Mouse (Mus musculus): ENCODE data around the gene Gm11037. TPM values are rescaled to one million over a fixed set of nuclear protein-coding genes. Genes with fewer than 3 reads are reported as not detected.

Gm11037 gene
- polyA plus RNA-seq (2011; ENCODE audit: insufficient read depth, insufficient read length, low read depth, missing spikeins): not detected in 2 replicates

DNA sequence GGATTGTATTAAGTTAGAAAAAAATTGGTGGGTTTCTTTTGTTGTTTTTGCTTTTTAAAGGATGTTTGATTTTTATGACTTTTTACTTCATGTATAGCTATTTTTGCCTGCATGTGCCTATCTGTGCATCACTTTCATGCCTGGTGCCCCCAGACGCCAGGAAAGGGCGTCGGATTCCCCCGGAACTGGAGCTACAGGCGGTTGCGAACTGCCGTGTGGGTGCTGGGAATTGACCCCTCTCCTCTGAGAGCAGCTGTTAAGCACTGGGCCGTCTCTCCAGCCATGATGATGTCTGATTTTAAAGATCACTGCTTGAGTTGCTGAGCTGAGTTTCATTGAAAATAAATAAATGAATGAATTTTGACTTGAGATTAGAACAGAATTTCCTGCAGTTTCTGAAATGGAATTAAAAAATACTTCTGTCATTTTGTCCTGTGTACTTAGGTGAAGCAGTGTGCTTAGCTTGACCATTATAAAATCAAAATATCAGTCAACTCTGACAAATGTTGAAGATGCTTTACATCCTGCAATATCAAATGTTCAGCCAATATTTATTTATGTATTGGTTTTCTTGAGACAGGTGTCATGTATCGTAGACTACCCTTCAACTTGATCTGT is at the start of gene Gm11037:
Gene Gm11037 (plus strand): TSS at position 568 of the 618 bp plus-strand sequence.
- Histone ChIP-seq H3K27ac (ENCODE audit: insufficient read depth, low read length) (no peak within 1 kb of the TSS), H3K36me3 (ENCODE audit: control insufficient read depth, insufficient read depth, low read length, poor library complexity, severe bottlenecking) (no peaks in the 10 kb centered on the region), H3K9ac (ENCODE audit: low read depth, poor library complexity, severe bottlenecking) (no peak within 1 kb of the TSS), H3K4me3 (ENCODE audit: low read depth, low read length) (no peak within 1 kb of the TSS), H3K4me1 (ENCODE audit: control insufficient read depth, insufficient read depth, low read length) (no peaks in the 10 kb centered on the region), H3K9me3 (replicated peaks; ENCODE audit: control insufficient read depth, insufficient read depth, low read length, poor library complexity, severe bottlenecking) (no peaks in the 10 kb centered on the region), H3K27me3 (ENCODE audit: control insufficient read depth, insufficient read depth, low read length, poor library complexity, severe bottlenecking) (no peaks in the 10 kb centered on the region; the same call in 1 of the 2 replicates)
- no peak for TF ChIP-seq EP300 (IDR thresholded peaks at IDR 0.05; ENCODE audit: insufficient read depth, low read depth, low read length)
- TF ChIP-seq POLR2A (IDR thresholded peaks at IDR 0.05; ENCODE audit: insufficient read depth, low read length): no peak
- TF ChIP-seq CTCF (IDR thresholded peaks at IDR 0.05; ENCODE audit: low read depth, low read length): no peak

DNA sequence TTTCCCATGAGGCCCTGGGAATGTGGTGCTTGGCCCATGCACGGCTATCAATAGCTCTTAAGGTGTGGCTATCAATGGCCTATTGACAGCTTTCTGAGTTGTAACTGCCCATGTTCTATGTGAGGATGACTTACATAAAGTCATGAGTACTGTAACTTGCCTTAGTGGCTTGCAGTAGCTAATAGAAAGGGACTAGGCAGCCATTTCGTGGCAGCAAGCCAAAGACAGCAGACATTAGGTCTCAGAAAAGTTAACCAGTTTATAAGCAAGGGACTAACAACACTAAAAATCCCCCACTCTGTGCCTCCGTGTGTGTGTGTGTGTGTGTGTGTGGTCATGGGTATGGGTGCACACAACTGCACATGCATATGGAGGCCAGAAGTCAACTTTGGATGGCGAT is 49.1 kb upstream of the Gm11037 start:
- Histone ChIP-seq H3K36me3 (ENCODE audit: control insufficient read depth, insufficient read depth, low read length, poor library complexity, severe bottlenecking) (no peaks in the 10 kb centered on the region), H3K27me3 (ENCODE audit: control insufficient read depth, insufficient read depth, low read length, poor library complexity, severe bottlenecking) (no peaks in the 10 kb centered on the region), H3K4me3 (ENCODE audit: low read depth, low read length) (no peak overlapping the region), H3K4me1 (ENCODE audit: control insufficient read depth, insufficient read depth, low read length) (no peaks in the 10 kb centered on the region), H3K9ac (ENCODE audit: low read depth, poor library complexity, severe bottlenecking) (no peak overlapping the region), H3K27ac (ENCODE audit: insufficient read depth, low read length) (no peak overlapping the region), H3K9me3 (replicated peaks; ENCODE audit: control insufficient read depth, insufficient read depth, low read length, poor library complexity, severe bottlenecking) (no peaks in the 10 kb centered on the region)
- no peak for TF ChIP-seq CTCF (IDR thresholded peaks at IDR 0.05; ENCODE audit: low read depth, low read length)
- TF ChIP-seq POLR2A (IDR thresholded peaks at IDR 0.05; ENCODE audit: insufficient read depth, low read length): no peak
- TF ChIP-seq EP300 (IDR thresholded peaks at IDR 0.05; ENCODE audit: insufficient read depth, low read depth, low read length): no peak

GRCm38 (mm10) chr2:131086667-131087390 is 46.5 kb upstream of the Gm11037 start, which contains the start of gene Siglec1:
Gene Siglec1, minus strand, starts transcription at chr2:131086765.
- Histone ChIP-seq H3K4me1 (ENCODE audit: control insufficient read depth, insufficient read depth, low read length) (no peaks in the 10 kb centered on the region), H3K4me3 (ENCODE audit: low read depth, low read length) (no peak within 1 kb of the TSS), H3K9me3 (replicated peaks; ENCODE audit: control insufficient read depth, insufficient read depth, low read length, poor library complexity, severe bottlenecking) (no peaks in the 10 kb centered on the region), H3K36me3 (ENCODE audit: control insufficient read depth, insufficient read depth, low read length, poor library complexity, severe bottlenecking) (no peaks in the 10 kb centered on the region), H3K27me3 (ENCODE audit: control insufficient read depth, insufficient read depth, low read length, poor library complexity, severe bottlenecking) (no peaks in the 10 kb centered on the region), H3K9ac (ENCODE audit: low read depth, poor library complexity, severe bottlenecking) (no peak within 1 kb of the TSS), H3K27ac (ENCODE audit: insufficient read depth, low read length) (no peak within 1 kb of the TSS)
- TF ChIP-seq CTCF (IDR thresholded peaks at IDR 0.05; ENCODE audit: low read depth, low read length): no peak
- no peak for TF ChIP-seq EP300 (IDR thresholded peaks at IDR 0.05; ENCODE audit: insufficient read depth, low read depth, low read length)
- TF ChIP-seq POLR2A (IDR thresholded peaks at IDR 0.05; ENCODE audit: insufficient read depth, low read length): no peak

DNA sequence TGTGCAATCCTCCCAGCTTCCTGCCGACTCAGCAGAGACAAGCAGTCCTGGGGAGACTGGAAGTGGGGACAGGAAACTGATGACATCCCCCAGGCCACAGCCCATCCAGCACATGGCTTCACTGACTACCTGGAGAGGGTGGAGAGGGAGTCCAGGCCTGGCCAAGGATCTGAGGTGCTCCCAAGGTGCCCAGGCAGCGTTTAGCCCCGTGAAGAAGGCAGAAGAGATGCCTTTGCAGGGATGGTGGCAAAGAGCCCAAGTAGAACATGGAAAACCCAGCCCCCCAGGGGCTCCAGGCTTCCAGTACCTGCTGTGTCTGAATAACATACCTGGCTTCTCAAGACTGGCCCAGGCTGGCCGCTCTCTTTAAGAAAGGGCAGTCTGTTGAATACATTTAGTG is 44.7 kb upstream of the Gm11037 start:
- no peaks in the 10 kb centered on the region for H3K9me3 ChIP-seq (replicated peaks; ENCODE audit: control insufficient read depth, insufficient read depth, low read length, poor library complexity, severe bottlenecking)
- H3K4me1 ChIP-seq (ENCODE audit: control insufficient read depth, insufficient read depth, low read length): no peaks in the 10 kb centered on the region
- H3K27me3 ChIP-seq (ENCODE audit: control insufficient read depth, insufficient read depth, low read length, poor library complexity, severe bottlenecking): no peaks in the 10 kb centered on the region
- TF ChIP-seq POLR2A (IDR thresholded peaks at IDR 0.05; ENCODE audit: insufficient read depth, low read length) (no peak), EP300 (IDR thresholded peaks at IDR 0.05; ENCODE audit: insufficient read depth, low read depth, low read length) (no peak)
- no peak overlapping the region for H3K27ac ChIP-seq (ENCODE audit: insufficient read depth, low read length)
- H3K9ac ChIP-seq (ENCODE audit: low read depth, poor library complexity, severe bottlenecking): no peak overlapping the region
- H3K36me3 ChIP-seq (ENCODE audit: control insufficient read depth, insufficient read depth, low read length, poor library complexity, severe bottlenecking): no peaks in the 10 kb centered on the region
- no peak overlapping the region for H3K4me3 ChIP-seq (ENCODE audit: low read depth, low read length)

- Histone ChIP-seq H3K4me1 (ENCODE audit: control insufficient read depth, insufficient read depth, low read length) (no peaks in the 10 kb centered on the region), H3K27me3 (ENCODE audit: control insufficient read depth, insufficient read depth, low read length, poor library complexity, severe bottlenecking) (no peaks in the 10 kb centered on the region), H3K9me3 (replicated peaks; ENCODE audit: control insufficient read depth, insufficient read depth, low read length, poor library complexity, severe bottlenecking) (no peaks in the 10 kb centered on the region), H3K27ac (ENCODE audit: insufficient read depth, low read length) (no peak overlapping the region), H3K9ac (ENCODE audit: low read depth, poor library complexity, severe bottlenecking) (no peak overlapping the region), H3K4me3 (ENCODE audit: low read depth, low read length) (no peak overlapping the region), H3K36me3 (ENCODE audit: control insufficient read depth, insufficient read depth, low read length, poor library complexity, severe bottlenecking) (no peaks in the 10 kb centered on the region)
- no peak for TF ChIP-seq EP300 (IDR thresholded peaks at IDR 0.05; ENCODE audit: insufficient read depth, low read depth, low read length)
These were observed 43.7 kb upstream of the Gm11037 start for GRCm38 (mm10) chr2:131089634-131090033.

- no peak overlapping the region for H3K4me3 ChIP-seq (ENCODE audit: low read depth, low read length)
- no peaks in the 10 kb centered on the region for H3K27me3 ChIP-seq (ENCODE audit: control insufficient read depth, insufficient read depth, low read length, poor library complexity, severe bottlenecking)
- no peaks in the 10 kb centered on the region for H3K9me3 ChIP-seq (replicated peaks; ENCODE audit: control insufficient read depth, insufficient read depth, low read length, poor library complexity, severe bottlenecking)
- no peak overlapping the region for H3K9ac ChIP-seq (ENCODE audit: low read depth, poor library complexity, severe bottlenecking)
- H3K4me1 ChIP-seq (ENCODE audit: control insufficient read depth, insufficient read depth, low read length): peaks cover 1% of the 10 kb centered on the region
- no peak overlapping the region for H3K27ac ChIP-seq (ENCODE audit: insufficient read depth, low read length)
- TF ChIP-seq POLR2A (IDR thresholded peaks at IDR 0.05; ENCODE audit: insufficient read depth, low read length): no peak
- no peak for TF ChIP-seq EP300 (IDR thresholded peaks at IDR 0.05; ENCODE audit: insufficient read depth, low read depth, low read length)
- TF ChIP-seq CTCF (IDR thresholded peaks at IDR 0.05; ENCODE audit: low read depth, low read length): no peak
- H3K36me3 ChIP-seq (ENCODE audit: control insufficient read depth, insufficient read depth, low read length, poor library complexity, severe bottlenecking): no peaks in the 10 kb centered on the region
These were observed 42.4 kb upstream of the Gm11037 start for GRCm38 (mm10) chr2:131090852-131091251.
